Mouse (Mus musculus) thymus, adult 2 months (tissue): ENCODE data around the gene Cbfb. TPM values are rescaled to one million over a fixed set of nuclear protein-coding genes. Genes with fewer than 3 reads are reported as not detected.

Source experiments
- DNase-seq: peaks from one replicate; pipeline ENCODE4 v3.0.0; 2021
- H3K27ac ChIP-seq: fragments of 200-500 bp; 2 replicates; pipeline ENCODE4 v1.5.1; 2012; ENCODE audit warnings: low read length, control low read depth; ENCODE audit not compliant: control insufficient read depth, insufficient read depth
- H3K27me3 ChIP-seq: fragments of 200-500 bp; 2 replicates; pipeline ENCODE4 v1.6.1; 2012; ENCODE audit warnings: mild to moderate bottlenecking, low read length, moderate library complexity, mixed read lengths; ENCODE audit not compliant: control insufficient read depth, insufficient read depth
- H3K36me3 ChIP-seq: fragments of 200-500 bp; 2 replicates; pipeline ENCODE4 v1.6.1; 2012; ENCODE audit warnings: mild to moderate bottlenecking, low read length, moderate library complexity; ENCODE audit not compliant: control insufficient read depth, insufficient read depth
- H3K4me1 ChIP-seq: fragments of 200-500 bp; replicated peaks from 2 replicates; pipeline ENCODE4 v1.6.1; 2012; ENCODE audit warnings: low read length; ENCODE audit not compliant: control insufficient read depth, insufficient read depth
- H3K4me3 ChIP-seq: fragments of 200-500 bp; 2 replicates; pipeline ENCODE4 v1.5.1; 2012; ENCODE audit warnings: mild to moderate bottlenecking, low read length, control low read depth, moderate library complexity; ENCODE audit not compliant: control insufficient read depth, insufficient read depth
- CTCF ChIP-seq: fragments of 200-500 bp; IDR thresholded peaks from 2 replicates; pipeline ENCODE4 v1.5.1; 2012; ENCODE audit warnings: mild to moderate bottlenecking, control low read depth, low read length, moderate library complexity, borderline replicate concordance; ENCODE audit not compliant: control insufficient read depth, poor library complexity, insufficient read depth; ENCODE audit errors: extremely low read depth
- POLR2A ChIP-seq: fragments of 200-500 bp; IDR thresholded peaks from 2 replicates; pipeline ENCODE4 v1.6.1; 2012; ENCODE audit warnings: mild to moderate bottlenecking, low read length, control low read depth, moderate library complexity; ENCODE audit not compliant: control insufficient read depth, poor library complexity, insufficient read depth; ENCODE audit errors: extremely low read depth
- WGBS: fragments of 180-500 bp; shearing (Covaris S2); methylation state at CpG from one replicate; pipeline ENCODE4 v1.1.7; 2018; 5-methylcytosine and 5-hydroxymethylcytosine counted together
- polyA plus RNA-seq: library from polyadenylated mRNA; depleted of rRNA; stranded (reverse); fragments of >200 nt; gene quantifications from 2 replicates; pipeline ENCODE4 v1.2.3, GENCODE M21; 2012

Gene Cbfb
- polyA plus RNA-seq, 1 experiment: 26.7 TPM

DNA sequence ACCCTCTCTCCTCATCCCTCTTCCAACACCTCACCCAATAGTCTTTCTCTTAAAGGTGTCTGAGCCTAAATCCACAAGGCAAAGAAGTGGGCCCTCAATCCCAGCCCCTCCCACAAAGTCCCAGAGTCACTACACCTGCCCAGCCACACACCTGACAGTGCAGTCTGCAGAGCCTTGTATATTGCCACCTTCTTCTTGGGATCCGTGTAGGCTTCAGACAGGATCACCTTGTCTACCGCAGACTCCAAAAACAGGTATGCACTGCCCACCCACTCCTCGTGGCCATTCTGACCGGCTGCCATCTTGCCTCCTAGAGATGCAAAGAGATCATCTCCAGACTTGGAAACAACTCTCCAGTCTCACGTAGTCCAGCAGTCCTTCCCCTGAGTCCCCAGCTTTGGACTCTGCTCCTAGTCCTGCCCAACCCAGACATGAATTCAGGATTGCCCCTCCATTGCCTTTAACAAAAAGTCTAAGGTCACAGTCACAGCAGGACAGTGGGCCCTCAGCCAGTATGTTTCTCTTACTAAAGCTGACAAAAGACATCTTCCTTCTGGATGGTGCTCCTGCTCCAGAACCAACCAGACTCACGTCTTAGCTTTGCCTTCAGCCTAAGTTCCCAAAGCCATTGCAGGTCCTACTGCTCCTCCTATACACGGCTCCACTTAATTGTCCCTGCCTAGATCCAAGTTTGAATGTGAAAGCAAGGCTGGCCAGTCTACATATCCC, 90.1 kb downstream of the Cbfb start:
- Histone ChIP-seq H3K36me3 (no peaks in the 10 kb centered on the region), H3K27me3 (no peaks in the 10 kb centered on the region), H3K4me1 (peaks cover 26% of the 10 kb centered on the region), H3K27ac (no peak overlapping the region), H3K4me3 (no peak overlapping the region)
- WGBS: 87% methylated on average over 7 of the region's 7 CpGs
- DNase-seq: no peak
- TF ChIP-seq POLR2A (no peak), CTCF (no peak)

DNA sequence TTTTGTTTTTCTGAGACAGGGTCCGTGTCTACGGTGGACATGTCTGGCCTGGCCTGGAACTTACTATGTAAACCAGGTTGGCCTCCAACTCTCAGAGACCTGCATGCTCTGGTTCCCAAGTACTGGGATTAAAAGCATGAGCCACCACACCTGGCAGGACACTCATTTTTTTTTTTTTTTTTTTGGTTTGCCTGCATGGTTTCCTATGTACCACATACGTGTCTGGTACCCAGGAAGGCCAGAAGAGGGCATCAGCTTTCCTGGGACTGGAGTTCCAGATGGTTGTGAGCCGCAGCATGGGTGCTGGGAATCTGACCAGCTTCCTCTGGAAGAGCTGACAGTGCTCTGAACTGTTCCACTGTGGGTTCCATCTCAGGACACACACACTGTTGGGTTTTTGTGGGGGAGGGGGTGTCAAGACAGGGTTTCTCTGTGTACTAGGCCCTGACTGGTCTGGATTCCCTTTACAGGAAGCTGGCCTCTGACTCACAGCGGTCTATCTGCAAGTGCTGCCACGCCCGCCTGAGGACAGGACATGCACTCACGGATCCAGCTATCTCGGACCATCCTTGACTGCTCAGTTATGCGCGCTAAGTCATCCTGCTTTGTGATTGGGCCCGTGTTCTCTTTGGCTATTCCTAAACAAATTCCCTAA, 91.0 kb downstream of the Cbfb start:
- H3K4me1 ChIP-seq: peaks cover 26% of the 10 kb centered on the region
- 98% methylated on average over 12 of the region's 12 CpGs for WGBS
- DNase-seq: no peak
- H3K27ac ChIP-seq: no peak overlapping the region
- TF ChIP-seq POLR2A (no peak), CTCF (no peak)
- H3K36me3 ChIP-seq: no peaks in the 10 kb centered on the region
- H3K27me3 ChIP-seq: no peaks in the 10 kb centered on the region
- H3K4me3 ChIP-seq: no peak overlapping the region

DNA sequence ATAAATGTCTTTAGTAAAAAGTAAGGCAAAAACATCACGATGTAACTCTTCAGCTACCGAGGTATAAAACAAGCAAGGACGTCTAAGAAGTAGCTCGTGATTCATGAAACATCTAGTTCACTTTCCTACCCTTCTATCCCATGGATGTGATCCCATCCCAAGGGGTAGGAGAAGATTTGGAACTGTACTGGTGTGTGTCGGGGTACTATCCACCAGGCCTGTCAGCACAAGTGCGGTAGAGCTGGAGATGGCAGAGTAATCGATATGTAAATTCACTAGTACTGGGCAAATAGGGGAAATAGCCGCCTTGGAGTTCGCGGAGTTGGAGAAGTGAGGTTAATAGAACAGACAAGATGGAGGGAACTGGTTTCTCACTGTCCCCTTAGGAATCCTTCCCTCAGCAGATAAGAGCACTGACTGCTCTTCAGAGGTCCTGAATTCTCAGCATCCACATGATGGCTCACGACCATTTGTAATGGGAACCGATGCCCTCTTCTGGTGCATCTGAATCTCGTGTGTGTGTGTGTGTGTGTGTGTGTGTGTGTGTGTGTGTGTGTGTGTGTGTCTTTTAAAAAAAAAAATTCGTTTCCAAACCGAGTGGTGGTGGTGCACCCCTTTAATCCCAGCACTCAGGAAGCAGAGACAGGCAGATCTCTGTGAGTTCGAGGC, 92.9 kb downstream of the Cbfb start:
- peaks cover 32% of the 10 kb centered on the region for H3K4me1 ChIP-seq
- no peak overlapping the region for H3K27ac ChIP-seq
- 62% methylated on average over 16 of the region's 16 CpGs for WGBS
- H3K4me3 ChIP-seq: peak overlapping the region; percentile 80; the same call in 1 of the 2 replicates
- no peaks in the 10 kb centered on the region for H3K36me3 ChIP-seq
- no peak for TF ChIP-seq POLR2A
- TF ChIP-seq CTCF: no peak
- no peaks in the 10 kb centered on the region for H3K27me3 ChIP-seq
- DNase-seq: no peak

DNA sequence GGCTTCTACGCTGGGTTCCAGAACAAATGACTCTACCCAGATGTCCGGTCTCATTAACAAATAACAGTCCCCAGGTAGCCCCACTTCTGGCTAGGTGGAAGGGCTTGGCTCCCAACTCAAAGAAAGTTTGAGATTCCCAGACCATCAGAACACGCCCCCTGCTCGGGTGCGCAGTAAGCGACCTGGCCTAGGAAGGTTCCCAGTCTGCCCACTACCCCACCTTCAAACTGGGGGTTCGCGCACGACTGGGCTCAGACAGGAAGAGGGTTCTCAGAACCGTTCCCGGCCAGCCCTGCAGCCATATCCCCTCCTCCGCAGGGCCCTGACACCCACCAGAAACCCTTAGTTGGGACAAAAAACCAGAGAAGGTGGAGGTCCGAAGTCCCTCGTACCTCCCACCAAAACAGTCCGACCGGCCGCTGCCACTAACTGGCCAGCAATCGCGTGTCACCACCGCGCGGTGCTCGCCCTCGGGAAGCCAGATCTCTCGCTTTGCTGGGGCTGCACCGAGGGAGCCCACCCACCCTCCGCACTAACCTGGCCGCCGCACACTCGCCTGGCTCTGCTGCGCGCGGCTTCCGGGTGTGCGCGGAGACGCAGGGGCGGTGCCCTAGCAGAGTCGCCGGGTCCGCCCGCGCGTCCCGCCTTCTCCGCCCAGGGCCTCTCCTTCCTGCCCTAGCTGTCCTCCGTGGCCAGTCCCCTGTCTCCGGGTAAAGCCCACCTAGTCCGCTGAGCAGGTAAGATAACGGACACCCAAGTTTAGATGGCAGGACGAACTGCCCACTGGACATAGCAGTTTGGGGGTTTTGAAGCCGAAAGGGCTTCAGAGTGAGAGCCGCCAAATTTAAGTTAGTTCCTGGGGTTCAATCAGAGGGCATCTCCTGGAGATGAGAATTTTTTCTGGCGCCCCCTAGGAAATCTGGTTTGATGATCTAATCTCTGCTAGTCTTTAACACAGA, 93.8 kb downstream of the Cbfb start, which contains the start of the genes Tradd and Fbxl8:
TSS of gene Tradd (minus strand) at position 586 of the 959 bp plus-strand sequence.
TSS of gene Fbxl8 (plus strand) at position 625 of the 959 bp plus-strand sequence.
- H3K27ac ChIP-seq: peak within 1 kb of the TSS; percentile 21; the same call in 1 of the 2 replicates
- H3K27me3 ChIP-seq: peaks cover 3% of the 10 kb centered on the region; the same call in 1 of the 2 replicates
- peaks cover 30% of the 10 kb centered on the region for H3K4me1 ChIP-seq
- DNase-seq: peak; percentile 78
- H3K4me3 ChIP-seq: peak within 1 kb of the TSS; percentile 80
- 2% methylated on average over 54 of the region's 54 CpGs for WGBS
- no peaks in the 10 kb centered on the region; the same call in none of the 2 replicates for H3K36me3 ChIP-seq
- TF ChIP-seq POLR2A: peak; percentile 67
- peak; percentile 52; the same call in 1 of the 2 replicates for TF ChIP-seq CTCF

DNA sequence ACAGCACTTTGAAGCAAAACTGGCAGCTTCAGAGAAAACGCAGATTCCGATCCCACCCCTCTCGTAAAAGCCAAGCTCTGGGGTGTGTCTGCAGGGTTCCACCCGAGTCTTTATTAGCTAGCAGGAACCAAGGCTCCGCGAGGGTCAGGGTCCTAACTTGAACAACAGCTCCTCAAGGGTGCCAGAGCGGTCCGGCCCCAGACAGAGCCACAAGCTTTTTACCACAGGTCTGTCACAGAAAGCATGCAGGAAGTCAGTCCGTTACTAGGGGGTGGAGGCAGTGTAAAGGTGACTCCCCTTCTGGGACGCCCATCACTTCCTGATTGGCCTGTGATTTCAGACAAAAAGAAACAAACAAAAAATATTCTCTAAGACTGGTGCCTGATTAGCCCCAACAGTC, 94.7 kb downstream of the Cbfb start:
- Histone ChIP-seq H3K4me3 (peak overlapping the region; percentile 49), H3K27ac (peak overlapping the region; percentile 21; the same call in 1 of the 2 replicates), H3K36me3 (no peaks in the 10 kb centered on the region; the same call in none of the 2 replicates), H3K4me1 (peaks cover 29% of the 10 kb centered on the region), H3K27me3 (peaks cover 10% of the 10 kb centered on the region; the same call in 1 of the 2 replicates)
- WGBS: 1% methylated on average over 10 of the region's 10 CpGs
- TF ChIP-seq CTCF (no peak), POLR2A (no peak)
- peak; percentile 52 for DNase-seq
